Mouse (Mus musculus): ENCODE data around the gene Fezf2. TPM values are rescaled to one million over a fixed set of nuclear protein-coding genes. Genes with fewer than 3 reads are reported as not detected.

The Fezf2 gene
- polyA plus RNA-seq, 1 experiment from 2014 or later = 35.2 TPM

Other genes starting within 250 kb of the Fezf2 start
- gene Gm49355, start 64.2 kb downstream of the Fezf2 start, polyA plus RNA-seq (2016; fragmentation: Nextera tagmentation; extraction: Ambion mirVana) = 0.10 and 0.11 TPM in 2 replicates
- 24.4 and 26.3 TPM in 2 replicates for gene 3830406C13Rik, start 64.0 kb downstream of the Fezf2 start, polyA plus RNA-seq (2016; fragmentation: Nextera tagmentation; extraction: Ambion mirVana)

All from forebrain, embryonic 10.5 days (tissue).